11 mouse cellular contexts compared by ENCODE assay signal in genomic region chr2:152572114-152572794, GRCm38 (mm10). TPM values are rescaled to one million over a fixed set of nuclear protein-coding genes. Genes with fewer than 3 reads are reported as not detected.
DNase-seq lines count a peak whose midpoint lies in the region; TF ChIP-seq lines count a peak whose summit lies in the region.
"Had no signal": no experiment of that assay in that cellular context is flagged by ENCODE, and none has a peak within 500 bp of the region (broad histone marks: within the 10 kb centered on the region; RNA-seq: fewer than 3 reads in every experiment).

Gene Defb21, plus strand, starts transcription at chr2:152572744.

- no peaks in the 10 kb centered on the region for H3K36me3 ChIP-seq in kidney, adult 2 months (ENCODE audit: control insufficient read depth, insufficient read depth, low read length)
- no peaks in the 10 kb centered on the region for H3K36me3 ChIP-seq in embryonic facial prominence, embryonic 10.5 days (replicated peaks)
- H3K36me3 ChIP-seq: embryonic facial prominence, embryonic 13.5 days; heart, embryonic 13.5 days; neural tube, embryonic 12.5 days had no signal

- 67% methylated on average over 11 of the region's 11 CpGs for WGBS in kidney, adult 2 months
- 67% methylated on average over 11 of the region's 11 CpGs for WGBS in embryonic facial prominence, embryonic 10.5 days

- no peak within 1 kb of the TSS for H3K4me3 ChIP-seq in kidney, adult 2 months (ENCODE audit: insufficient read depth, low read depth, low read length)
- H3K4me3 ChIP-seq in embryonic facial prominence, embryonic 10.5 days, result no peak within 1 kb of the TSS
- H3K4me3 ChIP-seq: embryonic facial prominence, embryonic 13.5 days; heart, embryonic 13.5 days; neural tube, embryonic 12.5 days had no signal

- H3K4me1 ChIP-seq in kidney, adult 2 months (ENCODE audit: control insufficient read depth, insufficient read depth, low read length), result peaks cover 15% of the 10 kb centered on the region; the same call in 1 of the 2 replicates
- H3K4me1 ChIP-seq in embryonic facial prominence, embryonic 10.5 days, result peaks cover 3% of the 10 kb centered on the region; the same call in 1 of the 2 replicates
- H3K4me1 ChIP-seq: embryonic facial prominence, embryonic 13.5 days; heart, embryonic 13.5 days; neural tube, embryonic 12.5 days had no signal

- no peaks in the 10 kb centered on the region for H3K27me3 ChIP-seq in kidney, adult 2 months (replicated peaks; ENCODE audit: control insufficient read depth, insufficient read depth, low read length)
- no peaks in the 10 kb centered on the region for H3K27me3 ChIP-seq in embryonic facial prominence, embryonic 10.5 days (replicated peaks; ENCODE audit: low read depth, poor library complexity, severe bottlenecking)
- H3K27me3 ChIP-seq: embryonic facial prominence, embryonic 13.5 days; neural tube, embryonic 12.5 days had no signal

- TF ChIP-seq POLR2A in kidney, adult 2 months (IDR thresholded peaks at IDR 0.05; ENCODE audit: low read depth, low read length), result no peak

- no peak within 1 kb of the TSS for H3K27ac ChIP-seq in kidney, adult 2 months (ENCODE audit: insufficient read depth, low read depth, low read length)
- no peak within 1 kb of the TSS for H3K27ac ChIP-seq in embryonic facial prominence, embryonic 10.5 days (replicated peaks)
- H3K27ac ChIP-seq: embryonic facial prominence, embryonic 13.5 days; heart, embryonic 13.5 days; neural tube, embryonic 12.5 days had no signal

- DNase-seq in kidney, adult 2 months, result no peak
- no peak for DNase-seq in kidney, adult 18-20 months
- DNase-seq in thymus, postnatal 14 days, result peak; percentile 13
- no peak for DNase-seq in thymus, postnatal 0 days (ENCODE audit: low spot score)
- DNase-seq in embryonic facial prominence, embryonic 10.5 days (ENCODE audit: low spot score), result peak; percentile 34
- DNase-seq in layer of hippocampus, adult 18-20 months (ENCODE audit: low spot score in 2 of 2), result no peak
- no peak for DNase-seq in frontal cortex, postnatal 14 days (ENCODE audit: low spot score in 2 of 2)

- H3K9me3 ChIP-seq in embryonic facial prominence, embryonic 10.5 days, result no peaks in the 10 kb centered on the region
- H3K9me3 ChIP-seq: embryonic facial prominence, embryonic 13.5 days; heart, embryonic 13.5 days; neural tube, embryonic 12.5 days had no signal

- TF ChIP-seq CTCF in kidney, adult 2 months (conservative IDR thresholded peaks at IDR 0.05; ENCODE audit: insufficient read depth, insufficient read length, low read depth, low read length), result peak; percentile 41; the same call in 1 of the 2 replicates

RNA-seq across cellular contexts. Expression of gene Defb21, which starts in this region (rescaled TPM):
- polyA plus RNA-seq in kidney, adult 2 months (2012; rRNA removed), result not detected in 2 replicates
- not detected in 2 replicates for polyA plus RNA-seq in thymus, postnatal 0 days (2015; fragmentation: Nextera tagmentation; extraction: Ambion mirVana)
- polyA plus RNA-seq in embryonic facial prominence, embryonic 10.5 days (2016; fragmentation: Nextera tagmentation; extraction: Ambion mirVana), result not detected in 2 replicates
- total RNA-seq in layer of hippocampus, adult 18-20 months (2021), result not detected
- polyA plus RNA-seq: embryonic facial prominence, embryonic 13.5 days; heart, embryonic 13.5 days; lung, embryonic 16.5 days; neural tube, embryonic 12.5 days had no signal

Comparison
In these comparisons a context has a peak if more than half of its experiments do, and no peak if none do; other contexts are left out.
1. Peak in DNase-seq in embryonic facial prominence, embryonic 10.5 days; RNA of the gene not detected or under 1 TPM.